Mouse (Mus musculus) adrenal gland, postnatal 4 days (tissue): Measurements from ENCODE around the gene Mfrp. TPM values are rescaled to one million over a fixed set of nuclear protein-coding genes. Genes with fewer than 3 reads are reported as not detected.
A peak's percentile ranks its signal among the peaks of the same experiment; 100 is the strongest.

Source experiments
- DNase-seq, 2 experiments: peaks; one replicate each; pipeline ENCODE4 v3.0.0; 2021 to 2022; ENCODE audit warnings: low spot score in 2 of 2, mixed read lengths in 2 of 2
- long read RNA-seq, 2 experiments: library from polyadenylated mRNA; stranded (forward); transcript quantifications; one replicate each; pipeline ENCODE4 v2.0.0; 2021
- total RNA-seq, 2 experiments: library from RNA; stranded (reverse); gene quantifications; 2 replicates each; pipeline ENCODE4 v1.2.3; 2021

Mfrp gene
- under 1 TPM in 1 of 2 experiments, not detected in 1; 0.17 TPM for total RNA-seq
- long read RNA-seq, experiment 1 = 0 reads
- long read RNA-seq, experiment 2 = 0 reads

DNA sequence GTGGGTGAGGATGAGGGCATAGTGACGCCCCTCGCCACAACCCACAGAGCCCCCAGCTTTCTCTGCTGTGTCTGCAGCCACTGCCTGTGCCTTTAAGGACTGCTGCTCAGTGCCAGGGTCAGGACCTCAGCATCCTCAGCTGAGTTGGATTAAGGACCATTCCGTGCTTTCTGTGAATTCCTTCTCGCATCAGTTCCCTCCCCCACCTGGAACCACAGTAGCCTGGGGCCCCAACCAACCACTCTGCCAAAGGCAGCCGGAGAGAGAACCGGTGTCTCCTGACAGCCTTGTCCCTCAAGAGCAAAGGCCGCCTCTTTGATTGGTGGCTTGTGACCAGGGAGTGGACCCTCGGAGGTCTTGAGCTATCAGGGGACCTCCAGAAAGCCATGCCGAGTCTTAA lies at the start of gene Mfrp:
Mfrp (plus strand) TSS at position 240 of the 400 bp plus-strand sequence.
- DNase-seq = no peak

DNA sequence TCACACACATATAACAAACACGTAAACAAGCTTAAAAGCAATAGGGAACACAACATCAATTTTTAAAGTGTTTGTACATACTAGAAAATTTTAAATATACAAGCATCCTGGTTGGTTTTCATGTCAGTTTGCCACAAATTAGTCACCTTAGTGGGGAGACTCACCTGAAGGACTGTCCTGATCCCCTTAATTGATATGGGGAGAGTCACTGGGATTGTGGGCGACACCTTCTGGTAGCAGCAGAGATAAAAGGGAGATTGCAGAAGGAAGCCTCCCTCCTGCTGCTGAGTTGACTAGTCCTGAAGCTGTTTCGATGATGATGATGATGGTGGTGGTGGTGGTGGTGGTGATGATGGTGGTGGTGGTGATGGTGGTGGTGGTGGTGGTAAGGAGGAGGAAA lies 48.7 kb upstream of the Mfrp start:
- no peak for DNase-seq

DNA sequence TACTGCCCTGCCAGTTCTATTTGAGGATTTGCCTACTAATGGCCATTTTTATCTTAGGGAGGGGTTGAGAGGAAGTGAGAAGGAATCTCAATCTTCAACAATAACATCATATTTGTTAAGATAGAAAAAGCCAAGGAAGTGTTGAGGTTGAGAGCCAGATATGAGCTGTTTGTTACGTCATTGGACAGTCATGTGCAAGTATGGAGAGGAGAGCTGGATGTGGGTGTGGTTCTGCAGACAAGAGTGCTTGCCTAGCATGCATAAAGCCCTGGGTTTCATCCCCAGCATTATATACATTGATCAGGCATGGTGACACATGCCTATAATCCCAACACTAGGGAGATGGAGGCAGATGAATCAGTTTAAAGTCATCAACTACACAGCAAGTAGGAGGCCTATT lies 47.6 kb upstream of the Mfrp start:
- DNase-seq = no peak

DNA sequence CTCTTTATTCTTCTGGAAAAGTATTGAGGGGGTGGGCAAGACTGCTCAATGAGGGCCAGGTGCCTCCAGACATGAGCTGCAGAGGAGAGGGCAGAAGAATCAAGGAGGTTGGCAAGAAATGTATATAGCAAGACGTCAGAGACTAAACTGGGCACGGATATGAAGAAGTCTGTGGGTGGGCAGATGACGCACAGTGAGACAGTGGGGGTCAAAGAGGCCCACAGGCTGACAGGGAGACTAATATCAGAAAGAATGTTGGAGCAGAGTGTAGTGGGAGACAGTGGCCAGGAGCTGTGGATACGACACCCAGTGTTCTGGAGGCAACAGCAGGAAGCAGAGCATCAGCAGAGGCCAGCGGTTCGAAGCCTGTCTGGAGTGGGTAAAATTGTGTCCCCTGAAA lies 42.9 kb upstream of the Mfrp start:
- DNase-seq = no peak

DNA sequence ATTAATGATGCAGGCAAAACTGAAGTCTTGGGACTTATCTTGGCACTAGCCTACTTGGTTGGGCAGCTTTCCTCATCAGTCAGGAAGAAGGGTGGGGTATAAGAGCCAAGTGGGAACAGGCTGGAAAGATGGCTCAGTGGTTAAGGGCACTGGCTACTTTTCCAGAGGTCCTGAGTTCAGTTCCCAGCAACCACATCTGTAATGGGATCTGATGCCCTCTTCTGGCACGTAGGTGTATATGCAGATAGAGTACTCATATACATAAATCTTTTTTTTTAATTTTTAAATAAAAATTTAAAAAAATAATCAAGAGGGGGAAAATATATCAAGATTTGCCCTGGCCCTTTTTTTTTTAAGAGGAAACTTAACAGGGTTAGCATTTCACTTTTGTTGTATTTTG lies 36.4 kb upstream of the Mfrp start:
- no peak for DNase-seq

DNA sequence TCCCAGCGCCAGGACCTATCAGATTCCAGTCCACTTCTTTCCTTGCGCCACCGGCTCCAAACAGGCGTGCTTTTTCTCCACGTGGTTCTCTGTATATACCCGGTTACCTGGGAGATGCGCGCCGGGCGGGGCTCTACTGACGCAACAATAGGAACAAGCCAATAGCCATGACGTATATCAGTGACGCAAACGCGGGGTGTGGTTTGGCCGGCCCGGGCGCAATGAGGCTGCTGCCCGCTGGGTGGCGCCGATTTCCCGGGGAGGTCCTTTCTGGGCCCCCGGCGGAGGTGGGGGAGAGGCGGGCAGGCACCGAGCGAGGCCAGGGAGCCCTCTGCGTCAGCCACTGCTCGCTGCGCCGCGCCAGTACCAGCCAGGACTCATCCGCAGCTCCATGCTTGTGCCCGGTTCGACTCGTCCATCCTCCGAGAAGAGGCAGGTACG lies 34.7 kb upstream of the Mfrp start, which contains the start of gene Usp2:
Usp2 (plus strand) TSS at position 237 of the 441 bp plus-strand sequence.
- peak; percentile 100 for DNase-seq

DNA sequence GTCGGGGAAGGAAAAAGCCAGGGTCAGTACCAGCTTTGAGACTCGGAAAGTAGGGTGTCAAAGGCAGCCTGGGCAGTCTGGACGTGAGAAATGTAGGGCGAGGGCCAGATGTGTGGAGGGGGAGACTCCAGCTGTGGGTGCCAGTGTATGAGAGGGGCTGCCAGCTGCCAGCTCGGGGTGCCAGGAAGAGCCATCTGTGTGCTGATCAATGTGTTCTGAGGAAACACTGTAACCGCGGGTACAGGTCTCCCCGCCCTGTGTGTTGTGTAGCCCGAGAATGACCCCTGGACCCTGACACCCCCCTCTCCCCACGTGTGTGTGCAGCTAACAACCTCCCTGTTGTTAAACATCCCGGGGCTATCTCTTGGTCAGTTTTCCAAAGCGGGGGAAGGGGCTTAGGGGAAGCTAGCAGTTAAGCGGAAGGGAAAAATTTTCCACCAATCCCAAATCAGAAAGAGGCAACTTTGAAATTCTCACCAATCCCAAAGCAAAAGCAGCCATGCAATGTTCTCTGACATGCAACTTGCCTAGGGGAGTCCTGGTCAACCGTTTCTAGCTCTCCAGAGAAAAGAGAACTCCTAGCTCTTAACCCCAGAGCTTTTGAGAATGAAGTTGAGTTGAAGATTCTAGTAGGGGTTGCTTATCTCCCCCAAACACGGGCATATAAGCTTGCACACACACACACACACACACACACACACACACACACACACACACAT lies 34.1 kb upstream of the Mfrp start:
- no peak for DNase-seq

DNA sequence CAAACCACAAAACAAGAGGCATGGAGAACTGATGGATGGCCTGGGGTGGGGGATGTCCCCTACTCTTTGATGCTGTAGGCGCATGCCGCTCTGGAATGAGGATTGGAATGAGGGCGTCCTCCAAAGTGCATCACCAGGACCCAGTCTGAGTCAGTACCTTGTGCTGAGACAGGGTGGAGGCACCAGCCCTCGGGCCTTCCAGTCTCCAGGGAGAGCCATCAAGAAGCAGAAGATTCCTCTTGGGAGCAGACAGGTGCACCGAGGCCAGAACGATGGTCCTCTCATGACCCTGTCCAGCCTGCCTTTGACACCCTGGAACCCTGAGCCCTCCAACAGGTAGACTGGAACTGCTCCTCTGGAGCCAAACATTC lies 33.6 kb upstream of the Mfrp start:
- no peak for DNase-seq

DNA sequence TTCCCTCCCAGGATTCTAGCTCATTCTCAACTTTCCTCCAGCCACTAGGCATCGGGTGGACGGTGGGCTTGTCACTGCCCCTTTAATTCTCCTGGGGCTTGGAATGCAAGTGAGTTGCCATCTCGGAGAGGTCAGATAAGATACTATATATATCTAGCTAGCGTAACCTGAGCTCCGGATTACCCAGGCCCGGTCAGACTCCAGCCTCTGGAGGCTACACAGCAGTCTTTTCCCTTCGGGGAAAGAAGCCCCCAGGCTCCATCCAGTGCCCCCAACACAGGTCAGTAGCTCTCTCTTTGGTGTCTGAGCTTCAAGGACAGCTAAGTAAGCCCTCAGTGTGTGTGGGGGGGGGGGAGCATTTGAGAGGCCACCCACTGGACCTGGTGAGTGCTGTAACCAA lies 32.3 kb upstream of the Mfrp start:
- DNase-seq = no peak

DNA sequence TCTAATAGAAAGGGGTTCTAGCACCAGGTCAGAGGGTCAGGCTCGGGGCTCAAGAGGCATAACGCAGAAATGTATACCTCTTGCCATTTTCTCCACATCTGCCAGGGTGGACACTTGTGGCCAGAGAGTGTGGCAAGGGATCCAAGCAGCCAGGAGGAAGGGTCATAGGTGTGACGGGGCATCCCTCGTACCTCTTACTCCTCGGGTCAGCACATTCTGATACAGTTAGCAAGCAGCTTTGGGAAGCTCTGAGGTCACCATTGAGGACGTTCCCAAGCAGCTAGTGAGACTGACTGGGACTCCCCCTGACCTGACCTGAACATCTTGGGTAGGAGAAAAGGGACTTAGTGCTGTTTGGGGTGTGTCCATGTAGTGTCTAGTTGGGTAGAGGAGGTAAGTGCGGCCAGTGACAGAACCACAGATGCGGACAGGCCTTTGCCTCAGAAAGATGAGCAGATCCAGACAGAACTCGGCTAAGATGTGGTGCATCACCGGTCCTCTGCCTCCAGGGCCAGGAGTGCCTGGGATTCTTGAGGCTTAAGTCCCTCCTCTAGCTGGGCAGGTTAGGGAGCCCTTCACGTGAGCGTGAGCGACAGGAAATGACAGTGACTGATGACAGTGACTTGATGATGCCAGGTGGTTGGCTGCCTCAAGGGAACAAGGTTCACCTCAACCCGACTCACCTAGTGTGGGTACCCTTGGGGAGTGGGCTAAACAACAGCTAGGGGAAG lies 31.3 kb upstream of the Mfrp start:
- no peak for DNase-seq

DNA sequence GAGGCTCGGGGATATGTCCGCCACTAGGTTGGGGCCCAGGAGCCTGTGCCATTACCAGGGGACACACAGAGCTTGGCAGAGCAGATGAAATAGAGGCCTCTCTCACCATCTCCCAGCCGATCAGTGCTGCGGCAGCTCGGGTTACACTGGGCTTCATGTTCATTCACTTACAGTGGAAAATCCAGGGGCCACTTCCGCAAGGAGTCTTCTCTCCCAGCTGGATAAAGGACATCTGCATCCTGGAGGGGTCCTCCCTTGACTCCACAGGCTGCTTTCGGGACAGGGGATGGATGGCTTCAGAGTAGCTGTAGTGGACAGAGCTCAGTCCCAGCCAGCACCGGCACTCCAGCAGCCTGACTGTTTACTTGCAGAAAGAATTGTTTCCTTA lies 30.7 kb upstream of the Mfrp start:
- DNase-seq = no peak

DNA sequence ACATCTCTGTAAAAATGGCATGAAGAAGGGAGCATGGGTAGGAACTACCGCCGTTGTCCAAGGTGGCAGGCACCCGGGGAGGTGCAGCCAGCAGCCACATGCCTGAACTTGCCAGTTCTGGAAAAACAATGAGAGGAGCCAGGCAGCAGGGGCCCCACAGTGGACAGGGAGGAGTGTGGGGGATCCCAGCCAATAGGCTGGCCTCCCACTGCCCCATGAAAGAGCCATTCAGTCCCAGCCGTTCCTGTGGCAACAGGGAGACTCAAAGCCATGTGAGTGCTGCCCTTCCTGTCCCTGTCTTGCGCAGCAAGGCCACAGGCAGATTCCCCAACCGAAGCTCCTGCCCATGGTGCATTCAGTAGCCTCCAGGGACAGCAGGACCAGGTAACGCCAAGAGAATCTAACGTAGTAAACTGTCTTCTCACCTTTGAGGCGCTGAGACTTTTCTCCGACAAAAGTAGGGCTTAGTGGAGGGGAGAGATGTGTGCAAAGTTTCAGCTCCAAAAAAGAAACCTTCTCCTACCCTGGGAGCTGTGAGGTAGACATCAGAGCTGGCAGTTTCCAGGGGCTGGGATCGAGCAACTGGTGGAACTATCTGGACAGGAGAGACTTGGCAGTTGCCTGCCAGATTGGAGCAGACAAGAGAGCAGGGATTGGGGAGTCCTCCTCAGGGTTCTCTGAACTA lies 29.5 kb upstream of the Mfrp start:
- no peak for DNase-seq

DNA sequence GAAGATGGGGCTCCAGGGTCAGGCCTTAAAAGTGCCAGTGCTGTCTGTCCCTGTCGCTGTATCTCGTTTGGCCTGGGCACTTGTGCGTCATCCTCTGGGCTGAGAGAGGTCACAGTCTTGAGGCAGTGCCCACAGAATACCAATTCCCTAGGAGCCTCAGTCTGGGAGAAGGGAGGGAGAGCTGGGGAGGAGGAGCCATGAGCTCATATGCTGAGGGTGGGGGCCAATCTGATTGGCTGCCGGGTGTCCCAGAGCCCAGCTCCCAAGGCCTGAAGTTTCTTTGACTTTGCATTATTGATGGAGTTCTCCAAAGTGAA lies 29.0 kb upstream of the Mfrp start:
- no peak for DNase-seq

DNA sequence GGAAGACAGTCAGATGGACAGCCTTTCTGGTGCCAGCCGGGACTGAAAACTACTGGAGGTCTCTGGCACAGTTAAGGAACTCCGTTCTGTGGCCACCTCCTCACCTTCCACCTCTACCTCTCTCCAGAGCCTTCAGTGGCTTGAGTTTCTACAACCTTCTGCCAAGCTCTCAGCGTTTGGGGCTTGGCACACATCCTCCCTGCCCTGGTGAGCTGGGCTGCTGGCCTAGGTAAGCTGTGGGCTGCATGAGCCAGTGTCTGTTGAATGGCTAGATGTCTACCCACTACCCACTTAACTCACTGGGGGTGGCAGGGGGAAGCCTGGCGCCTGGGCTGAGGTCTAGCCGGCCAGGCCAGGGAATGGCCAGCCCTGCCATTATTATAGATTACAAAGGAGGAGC lies 28.4 kb upstream of the Mfrp start:
- no peak for DNase-seq

DNA sequence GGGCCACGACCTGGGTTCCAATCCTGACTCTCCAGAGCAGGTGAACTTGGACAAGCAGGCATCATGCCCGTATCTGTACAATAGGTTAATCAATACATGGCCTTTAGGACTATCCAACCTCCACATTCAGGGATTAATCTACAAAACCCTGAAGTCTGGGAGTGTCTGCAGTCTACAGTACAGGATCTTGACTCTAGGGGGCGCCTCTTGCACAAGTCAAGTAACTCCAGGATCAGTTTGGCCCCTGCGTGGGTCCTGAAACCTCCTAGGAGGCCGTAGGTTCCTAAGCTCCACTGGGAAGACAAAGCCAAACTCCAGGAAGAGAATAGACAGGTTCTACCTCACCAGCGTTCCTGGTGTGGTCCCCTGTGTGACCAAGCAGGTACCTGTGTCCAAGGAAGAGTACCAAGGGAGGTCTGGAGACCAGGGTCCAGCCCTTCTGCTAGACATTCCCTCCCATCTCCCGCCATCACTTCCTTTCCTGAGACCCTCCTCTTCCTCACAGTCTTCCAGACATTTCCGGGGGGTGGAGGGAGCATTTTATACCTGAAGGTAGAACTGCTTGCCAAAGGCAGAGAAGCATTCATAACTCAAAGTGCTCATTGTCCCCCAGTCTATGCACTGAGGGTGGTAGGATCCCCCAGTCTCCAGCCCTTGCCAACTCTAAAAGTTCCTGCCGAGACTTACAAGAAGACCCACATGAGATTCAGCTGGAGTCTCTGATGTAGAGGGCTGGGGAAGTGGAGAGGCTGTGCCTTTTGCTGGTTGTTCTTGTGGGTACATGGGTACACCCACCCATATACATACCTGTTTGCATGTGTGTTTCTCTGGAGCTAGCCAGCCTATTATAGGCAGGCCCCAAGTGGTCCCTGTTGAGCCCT lies 26.9 kb upstream of the Mfrp start:
- DNase-seq = no peak

DNA sequence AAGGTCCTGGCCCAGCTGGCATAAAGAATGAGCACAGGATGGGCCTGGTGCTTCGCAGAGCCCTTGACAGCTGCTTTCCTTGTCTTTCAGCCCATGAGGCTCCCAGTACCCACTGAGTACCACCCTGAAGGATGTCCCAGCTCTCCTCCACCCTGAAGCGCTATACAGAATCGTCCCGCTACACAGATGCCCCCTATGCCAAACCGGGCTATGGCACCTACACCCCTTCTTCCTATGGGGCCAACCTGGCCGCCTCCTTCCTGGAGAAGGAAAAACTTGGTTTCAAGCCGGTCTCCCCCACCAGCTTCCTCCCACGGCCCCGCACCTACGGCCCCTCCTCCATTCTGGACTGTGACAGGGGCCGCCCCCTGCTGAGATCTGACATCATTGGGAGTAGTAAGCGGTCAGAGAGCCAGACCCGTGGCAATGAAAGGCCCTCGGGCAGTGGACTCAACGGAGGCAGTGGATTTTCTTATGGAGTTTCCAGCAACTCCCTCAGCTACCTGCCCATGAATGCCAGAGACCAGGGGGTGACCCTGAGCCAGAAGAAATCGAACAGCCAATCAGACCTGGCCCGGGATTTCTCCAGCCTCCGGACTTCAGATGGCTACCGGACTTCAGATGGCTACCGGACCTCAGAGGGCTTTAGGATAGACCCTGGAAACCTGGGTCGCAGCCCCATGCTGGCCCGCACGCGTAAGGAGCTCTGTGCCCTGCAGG lies 26.1 kb upstream of the Mfrp start:
- no peak for DNase-seq

DNA sequence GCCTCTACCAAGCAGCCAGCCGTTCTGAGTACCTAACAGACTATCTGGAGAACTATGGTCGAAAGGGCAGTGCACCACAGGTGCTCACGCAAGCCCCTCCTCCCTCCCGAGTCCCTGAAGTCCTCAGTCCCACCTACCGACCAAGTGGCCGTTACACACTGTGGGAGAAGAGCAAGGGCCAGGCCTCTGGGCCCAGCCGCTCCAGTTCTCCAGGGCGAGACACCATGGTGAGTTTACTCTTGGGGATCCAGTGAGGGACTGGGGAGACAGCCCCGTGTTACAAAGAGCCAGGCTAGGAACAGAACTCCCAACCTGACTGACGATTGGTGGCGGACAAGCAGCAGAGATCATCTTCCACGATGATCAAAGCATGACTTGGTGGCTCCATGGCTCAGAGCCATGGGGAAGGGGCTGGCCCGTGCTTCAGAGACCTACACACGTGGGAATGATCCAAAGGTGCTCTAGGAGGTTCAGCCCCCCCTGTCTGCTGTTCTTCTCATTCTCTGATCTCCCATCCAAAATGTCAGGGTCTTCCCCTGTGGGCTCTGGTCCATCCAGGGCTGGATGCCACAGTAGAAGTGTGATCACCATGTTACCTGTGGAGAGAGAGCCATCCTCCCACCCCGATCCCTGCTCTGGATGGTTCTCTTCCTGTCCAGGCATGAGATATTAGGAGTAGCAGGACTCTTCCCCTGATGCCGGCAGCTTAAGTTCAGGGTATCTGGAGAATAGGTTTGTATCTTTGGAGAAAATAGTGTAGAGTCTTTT lies 25.3 kb upstream of the Mfrp start:
- DNase-seq = no peak

DNA sequence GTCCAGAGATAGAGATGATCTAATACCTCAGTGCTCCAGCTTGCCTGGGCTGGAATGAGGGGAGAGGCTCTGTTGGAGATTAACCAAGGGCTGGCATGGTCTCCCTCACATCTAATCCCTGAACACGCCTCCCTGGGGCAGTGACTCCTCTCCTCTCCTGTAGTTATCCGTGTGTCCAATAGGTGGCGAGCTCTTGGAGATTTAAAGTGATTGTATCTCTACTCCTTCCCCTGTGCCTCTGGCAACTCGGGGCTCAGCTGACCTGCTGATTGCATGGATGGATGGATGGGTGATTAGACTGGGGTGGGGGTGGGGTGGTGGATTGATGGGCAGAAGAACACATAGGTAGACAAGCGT lies 24.8 kb upstream of the Mfrp start:
- DNase-seq = no peak

DNA sequence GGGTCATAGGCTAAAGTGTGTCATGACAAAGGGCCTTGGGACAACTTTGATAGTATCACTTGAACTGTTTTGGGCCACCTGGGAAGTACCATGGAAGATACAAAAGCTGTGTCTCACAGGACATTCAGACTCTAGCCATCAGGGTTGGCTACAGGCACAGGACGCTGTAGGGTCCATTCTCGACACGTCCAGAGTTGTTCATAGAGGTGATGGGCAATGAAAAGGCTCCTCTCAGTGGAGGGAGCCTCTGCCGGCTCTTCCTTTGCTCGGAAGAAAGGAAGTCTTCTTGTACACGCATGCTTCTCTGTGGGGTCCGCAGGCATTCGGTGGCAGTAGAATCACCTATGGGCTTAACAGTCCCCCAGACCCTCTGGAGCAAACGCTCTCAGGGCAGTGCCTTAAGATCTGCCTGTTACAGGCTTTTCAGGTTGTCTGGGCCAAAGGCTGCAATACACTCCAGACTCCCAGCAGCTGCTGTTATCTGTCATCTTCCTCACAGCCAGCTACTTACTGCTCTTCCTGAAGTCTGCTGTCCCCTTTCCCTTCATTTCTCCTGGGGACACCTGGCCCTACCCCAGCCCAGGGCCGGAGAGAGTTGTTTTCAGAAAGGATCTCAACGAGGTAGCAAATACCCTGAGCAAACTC lies 24.1 kb upstream of the Mfrp start:
- DNase-seq = no peak
